Mouse (Mus musculus): ENCODE data around the gene Paxx.

The Paxx gene

GRCm38 (mm10) chr2:25482969-25483368 lies 22.1 kb upstream of the Paxx start:
- no peak for DNase-seq (ENCODE audit: low read depth, low spot score)

DNA sequence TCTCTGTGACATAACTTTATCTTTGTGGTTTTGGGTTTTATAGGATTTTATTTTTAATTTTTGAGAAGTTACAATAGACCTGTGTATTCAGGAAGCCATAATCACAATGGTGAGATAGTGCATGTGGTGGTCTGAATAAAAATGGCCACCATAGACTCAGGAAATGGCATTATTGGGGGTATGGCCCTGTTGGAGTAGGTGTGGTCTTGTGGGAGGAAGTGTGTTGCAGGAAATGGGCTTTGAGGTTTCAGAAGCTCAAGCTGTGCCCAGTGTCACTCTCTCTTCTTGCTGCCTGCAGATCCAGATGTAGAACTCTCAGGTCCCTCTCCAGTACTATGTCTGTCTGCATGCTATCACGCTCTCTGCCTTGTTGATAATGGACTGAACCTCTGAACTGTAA lies 19.6 kb upstream of the Paxx start:
- DNase-seq (ENCODE audit: low read depth, low spot score), result no peak

- no peak for DNase-seq (ENCODE audit: low read depth, low spot score)
These were observed 18.8 kb upstream of the Paxx start for GRCm38 (mm10) chr2:25479551-25480311.

DNA sequence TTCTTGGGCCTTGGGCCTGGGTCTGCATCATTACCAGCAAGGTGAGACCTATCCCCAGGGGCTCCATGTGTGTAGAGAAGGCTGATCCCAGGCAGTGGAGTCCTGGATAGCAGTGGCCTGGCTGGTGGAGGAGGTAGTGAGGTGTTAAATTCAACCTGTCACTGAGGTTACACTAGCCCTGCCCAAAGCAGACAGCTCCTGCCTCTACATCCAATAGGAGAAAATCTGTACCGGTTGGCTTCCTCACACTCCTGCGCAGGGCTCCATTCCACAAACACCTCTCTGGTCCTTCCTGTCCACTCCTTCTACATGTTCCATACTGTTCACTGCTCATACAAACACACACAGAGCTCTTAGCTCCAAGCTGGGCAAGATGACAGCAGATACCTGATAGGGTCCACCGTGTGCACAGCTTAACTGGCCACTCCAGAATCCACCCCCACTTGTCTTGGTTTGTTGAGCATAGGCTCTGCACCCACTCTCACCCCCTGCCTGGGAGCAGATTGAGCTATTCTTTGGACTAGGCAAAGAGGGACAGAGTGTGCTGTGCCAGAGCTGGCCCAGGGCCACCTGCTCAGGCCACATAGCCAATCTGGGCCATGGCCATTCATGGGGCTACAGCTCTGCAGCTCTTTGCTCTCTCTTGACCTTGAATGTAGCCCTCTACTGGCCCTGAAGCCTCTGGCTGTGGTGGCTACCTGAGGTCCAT lies 17.2 kb upstream of the Paxx start:
- DNase-seq (ENCODE audit: low read depth, low spot score), result no peak

- no peak for DNase-seq (ENCODE audit: low read depth, low spot score)
These were observed 16.6 kb upstream of the Paxx start for GRCm38 (mm10) chr2:25477541-25477940.

DNA sequence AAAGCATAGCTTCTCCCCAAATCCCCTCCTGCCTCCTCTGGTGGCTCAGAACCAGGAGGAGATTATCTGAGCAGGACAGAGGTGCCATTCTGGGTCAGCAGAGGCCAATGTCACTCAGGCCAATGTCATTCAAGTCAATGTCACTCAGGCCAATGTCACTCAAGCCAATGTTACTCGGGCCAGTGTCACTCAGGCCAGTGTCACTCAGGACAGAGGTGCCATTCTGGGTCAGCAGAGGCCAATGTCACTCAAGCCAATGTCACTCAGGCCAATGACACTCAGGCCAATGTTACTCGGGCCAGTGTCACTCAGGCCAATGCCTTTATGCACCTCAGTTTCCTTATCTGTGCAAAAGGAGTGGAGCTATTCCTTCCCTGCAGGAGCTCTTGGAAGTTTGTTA lies 11.7 kb upstream of the Paxx start:
- no peak for DNase-seq (ENCODE audit: low read depth, low spot score)

DNA sequence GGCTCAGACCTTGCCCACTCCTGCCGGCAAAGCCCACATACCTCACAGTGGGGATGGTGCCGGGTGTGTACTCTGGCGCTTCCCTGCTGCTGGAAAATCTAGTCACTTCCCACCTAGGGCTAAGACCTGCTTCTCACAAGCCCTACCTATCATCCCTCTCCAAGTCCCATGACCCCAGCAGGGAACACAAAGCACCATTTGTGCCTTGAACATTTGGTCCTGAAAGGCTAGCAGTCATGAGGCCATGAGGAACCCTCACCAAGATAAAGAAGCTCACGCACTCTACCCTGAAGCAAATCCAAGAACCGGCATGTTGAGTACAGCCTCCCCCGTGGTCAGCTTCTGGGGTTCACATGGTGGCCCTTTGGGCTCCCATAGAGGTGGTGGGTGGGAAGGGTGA lies 9.1 kb upstream of the Paxx start, which contains the start of gene Ptgds:
TSS of gene Ptgds (minus strand) at position 78 of the 400 bp plus-strand sequence.
- no peak for DNase-seq (ENCODE audit: low read depth, low spot score)

DNA sequence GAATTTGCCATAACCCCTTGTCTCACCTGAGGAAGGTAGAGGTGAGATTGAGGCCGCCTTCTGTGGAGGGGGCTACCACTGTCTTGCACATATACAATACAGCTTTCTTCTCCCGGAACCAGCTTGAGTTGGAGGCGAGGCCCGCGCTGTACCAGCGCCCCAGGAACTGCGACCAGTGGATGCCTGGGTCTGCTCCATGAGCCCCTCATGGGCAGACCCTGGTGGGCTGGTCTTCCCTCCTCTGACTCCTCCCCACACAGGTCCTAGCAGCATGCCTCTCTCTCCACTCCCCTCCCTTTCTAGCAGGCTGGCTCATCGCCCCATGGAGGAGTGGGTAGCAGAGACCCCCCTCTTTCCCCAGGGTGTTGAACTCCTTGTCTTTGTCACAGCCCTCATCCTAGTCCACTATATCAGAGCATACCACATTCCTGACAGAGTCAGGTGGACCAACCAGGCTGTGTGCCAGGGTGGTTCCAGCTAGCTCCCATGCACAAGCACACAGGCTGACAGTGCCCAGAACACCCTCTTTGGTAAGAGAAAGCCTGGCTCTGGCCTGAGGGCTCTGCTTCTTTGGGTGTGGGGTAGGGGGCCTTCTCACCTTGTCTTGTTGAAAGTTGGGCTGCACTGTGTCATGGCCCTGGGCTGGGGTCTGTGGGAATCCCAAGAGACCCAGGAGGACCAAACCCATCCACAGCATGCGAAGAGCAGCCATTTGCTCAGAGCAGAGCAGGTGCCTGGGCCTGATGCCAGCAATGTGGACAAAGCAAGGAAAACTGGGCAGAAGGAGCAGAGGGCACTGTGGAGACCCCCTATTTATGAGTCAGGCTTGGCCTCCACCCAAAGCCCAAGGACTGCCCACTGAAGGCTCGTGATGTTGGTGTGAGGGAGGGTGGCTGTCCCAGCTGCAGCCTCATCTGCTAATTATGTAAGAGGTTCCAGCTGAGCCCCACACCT lies 8.3 kb upstream of the Paxx start:
- no peak for DNase-seq (ENCODE audit: low read depth, low spot score)

- DNase-seq (ENCODE audit: low read depth, low spot score), result peak; percentile 69
These were observed 6.9 kb upstream of the Paxx start for GRCm38 (mm10) chr2:25467606-25468303.

DNA sequence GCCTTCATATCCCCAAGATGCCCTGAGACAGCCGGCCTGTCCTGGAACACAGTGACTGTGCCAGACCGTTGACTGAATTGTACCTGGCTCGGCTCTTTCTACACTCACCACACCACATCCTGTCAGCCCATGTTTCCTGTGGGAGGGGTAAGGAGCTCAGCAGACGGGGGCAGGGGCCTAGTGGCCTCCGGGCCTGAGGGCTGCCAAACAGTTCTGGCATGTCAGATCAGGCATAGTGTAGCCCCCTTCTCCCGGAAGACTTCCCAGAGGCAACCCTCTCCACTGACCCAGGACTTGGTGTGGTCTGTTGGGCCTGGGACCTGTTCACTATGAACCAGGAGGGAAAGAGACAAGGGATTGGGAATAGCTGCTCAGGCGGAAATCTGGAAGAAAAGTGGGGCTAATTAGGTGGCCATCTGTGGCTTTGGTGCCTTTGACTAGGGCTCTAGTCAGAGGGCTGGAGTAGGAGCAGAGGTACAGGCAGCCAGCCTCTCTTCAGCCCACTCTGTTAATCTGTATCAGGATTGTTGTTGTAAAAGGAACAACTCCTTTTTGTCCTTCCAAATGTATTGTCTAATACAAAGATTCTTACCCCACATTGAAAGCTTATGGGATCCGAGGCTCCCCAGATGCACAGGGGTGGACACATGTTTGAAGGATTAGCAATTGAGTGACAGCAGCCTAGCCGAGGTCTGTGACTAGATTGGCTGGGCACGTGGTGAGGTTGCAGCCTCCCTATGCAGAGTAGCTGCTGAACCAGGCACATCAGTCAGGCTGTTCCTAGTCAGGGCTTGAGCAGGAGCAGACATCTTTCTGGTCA lies 5.1 kb upstream of the Paxx start:
- DNase-seq (ENCODE audit: low read depth, low spot score), result peak; percentile 68

GRCm38 (mm10) chr2:25465256-25465655 lies 4.4 kb upstream of the Paxx start:
- no peak for DNase-seq (ENCODE audit: low read depth, low spot score)

DNA sequence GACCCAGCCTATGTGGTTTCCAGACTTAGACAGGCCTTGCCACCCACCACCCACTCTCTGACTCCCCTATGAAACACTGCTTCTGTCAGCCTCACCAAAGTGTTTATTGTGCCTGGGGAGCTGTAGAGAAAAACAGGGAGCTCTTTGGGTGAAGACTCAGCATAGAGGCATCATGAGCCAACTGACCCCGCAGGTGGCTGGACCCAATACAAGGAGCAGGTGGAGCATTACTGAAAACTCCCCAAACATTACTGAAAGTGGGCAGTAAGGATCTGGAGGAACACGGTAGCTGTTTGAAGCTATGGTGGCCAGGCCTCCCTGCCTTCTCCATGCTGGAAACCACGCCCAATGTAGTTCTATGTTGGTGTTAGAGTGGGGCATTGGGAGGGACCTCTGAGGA lies 2.7 kb upstream of the Paxx start:
- DNase-seq (ENCODE audit: low read depth, low spot score), result no peak

- DNase-seq (ENCODE audit: low read depth, low spot score), result no peak
These were observed 513 bp upstream of the Paxx start for GRCm38 (mm10) chr2:25461407-25461806.

DNA sequence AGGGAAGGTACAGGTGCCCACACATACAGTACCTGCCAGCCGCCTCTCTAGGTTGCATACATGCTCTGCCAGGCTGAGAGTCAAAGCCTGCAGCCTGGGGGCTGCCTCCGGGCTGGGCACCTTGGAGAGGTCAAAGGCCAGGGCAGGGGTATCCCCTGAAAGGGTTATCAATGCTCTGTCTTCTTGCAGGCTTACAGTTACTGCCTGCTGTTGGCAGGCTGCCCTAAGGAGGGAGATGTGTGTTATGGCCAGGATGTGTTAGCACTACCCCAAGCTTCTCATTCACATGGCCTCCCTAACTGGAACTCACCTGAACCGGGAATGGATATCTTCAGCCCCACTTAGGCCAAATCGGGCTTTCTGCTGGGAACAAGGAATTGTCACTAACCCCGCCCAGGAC lies 759 bp downstream of the Paxx start:
- DNase-seq (ENCODE audit: low read depth, low spot score), result no peak

GRCm38 (mm10) chr2:25458911-25459310 lies 2.0 kb downstream of the Paxx start:
- no peak for DNase-seq (ENCODE audit: low read depth, low spot score)

DNA sequence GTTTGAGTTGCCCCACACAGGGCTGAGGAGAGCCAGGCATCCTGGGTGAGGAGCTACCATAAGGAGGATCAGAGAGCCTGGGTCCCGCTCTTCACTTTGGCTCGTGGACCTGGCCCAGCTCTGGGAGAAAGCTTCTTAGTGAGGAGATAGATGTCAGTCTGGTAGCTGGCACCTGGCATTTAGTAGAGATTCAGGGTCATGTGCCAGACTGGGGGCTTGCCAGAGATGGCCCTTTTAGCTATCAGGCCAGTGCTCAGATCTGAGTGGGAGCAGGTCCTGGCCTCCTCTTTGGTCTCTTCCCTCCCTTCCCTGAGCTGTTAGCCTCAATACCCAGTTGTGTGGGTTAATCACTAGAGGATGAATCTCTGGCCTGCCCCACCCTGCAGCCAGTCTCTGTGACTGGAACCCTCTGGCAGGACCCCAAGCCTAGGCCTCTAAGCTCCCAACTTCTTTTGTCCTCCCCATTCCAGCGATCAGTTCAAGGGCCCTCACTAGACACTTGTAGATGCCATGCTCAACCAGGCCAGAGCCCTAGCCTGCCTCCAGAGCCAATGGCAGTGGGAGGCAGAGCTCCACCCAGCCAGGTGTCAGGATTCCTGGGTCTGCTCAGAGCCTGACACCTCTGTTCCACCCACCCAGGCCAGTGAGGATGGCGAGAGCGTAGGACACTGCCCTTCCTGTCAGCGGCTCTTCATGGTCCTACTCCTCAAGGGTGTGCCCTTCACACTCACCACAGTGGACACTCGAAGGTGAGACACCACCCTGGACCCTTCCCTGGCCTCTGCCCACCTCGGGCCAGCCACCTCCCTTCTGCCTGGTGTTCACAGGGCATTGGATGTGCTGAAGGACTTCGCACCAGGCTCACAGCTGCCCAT lies 3.6 kb downstream of the Paxx start:
- DNase-seq (ENCODE audit: low read depth, low spot score), result no peak

DNA sequence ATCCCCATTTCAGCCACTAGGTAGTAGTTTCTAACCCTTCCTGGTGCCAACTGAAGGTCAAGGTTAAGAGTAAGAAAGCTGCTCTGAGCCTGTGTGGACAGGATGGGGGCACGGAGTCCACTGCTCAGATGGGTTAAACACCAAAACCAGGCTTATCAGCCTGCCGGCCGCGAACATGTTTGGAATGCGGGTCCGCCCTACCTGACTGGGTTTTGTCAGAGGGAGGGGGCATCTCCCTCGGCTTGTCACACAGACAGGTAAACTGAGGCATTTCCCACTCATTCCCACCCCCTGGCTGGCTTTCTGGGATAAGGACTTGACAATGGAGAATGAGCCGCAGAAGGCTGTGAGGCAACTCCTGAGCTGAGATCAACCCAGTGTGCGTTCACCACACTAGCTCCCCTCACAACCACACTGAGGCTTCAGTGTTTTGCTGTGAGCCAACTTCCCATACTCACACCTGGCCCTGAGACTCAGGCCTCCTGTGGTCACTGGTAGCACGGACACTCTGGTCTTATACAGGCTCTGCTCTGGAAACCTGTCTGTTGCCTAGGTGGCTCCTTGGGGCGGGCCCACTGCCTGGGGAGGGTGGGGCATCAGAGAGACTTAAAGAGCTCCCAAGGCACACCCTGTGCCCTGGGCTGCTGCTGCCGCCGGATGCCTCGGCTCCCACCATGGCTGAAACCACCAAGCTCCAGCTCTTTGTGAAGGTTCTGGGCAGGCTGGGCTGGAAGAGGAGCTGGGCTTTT lies 4.5 kb downstream of the Paxx start, which contains the start of gene Clic3:
TSS of gene Clic3 (plus strand) at position 634 of the 749 bp plus-strand sequence.
- no peak for DNase-seq (ENCODE audit: low read depth, low spot score)

DNA sequence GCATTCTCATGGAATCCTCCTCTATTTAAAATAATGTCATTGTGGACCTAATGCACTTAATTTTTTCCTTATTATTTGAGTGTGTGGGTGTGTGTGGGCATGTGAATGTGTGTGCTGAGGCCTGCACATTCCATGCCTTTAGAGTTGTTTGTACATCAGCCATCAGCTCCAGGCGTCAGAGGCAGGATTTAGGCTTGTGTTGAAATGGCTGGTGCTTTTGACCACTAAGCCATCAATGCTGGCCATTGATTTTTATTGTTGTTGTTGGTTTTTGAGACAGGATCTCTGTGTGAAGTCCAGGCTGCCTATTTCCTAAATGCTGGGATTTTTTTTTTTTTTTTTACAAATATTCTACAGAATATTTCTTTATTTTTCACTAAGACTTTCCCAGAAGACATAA lies 7.9 kb downstream of the Paxx start:
- no peak for DNase-seq (ENCODE audit: low read depth, low spot score)

Data from retina, adult 2 months (tissue).